ENCODE assay signal across 10 mouse cellular contexts in genomic region chrX:169302271-169303045, GRCm38 (mm10). TPM values are rescaled to one million over a fixed set of nuclear protein-coding genes. Genes with fewer than 3 reads are reported as not detected.
DNase-seq lines count a peak whose midpoint lies in the region; ATAC-seq and TF ChIP-seq lines count a peak whose summit lies in the region.
"Had no signal": no experiment of that assay in that cellular context is flagged by ENCODE, and none has a peak within 500 bp of the region (broad histone marks: within the 10 kb centered on the region; RNA-seq: fewer than 3 reads in every experiment).

No protein-coding gene starts in this region.

- H3K9me3 ChIP-seq in E14TG2a.4 (ENCODE audit: low read length) (no peaks in the 10 kb centered on the region), ES-E14 (ENCODE audit: control insufficient read depth, insufficient read depth, low read depth, low read length) (no peaks in the 10 kb centered on the region)
- H3K9me3 ChIP-seq in liver, embryonic 12.5 days (replicated peaks): no peaks in the 10 kb centered on the region
- H3K9me3 ChIP-seq: embryonic facial prominence, embryonic 12.5 days; limb, embryonic 12.5 days had no signal

- no peaks in the 10 kb centered on the region for H3K36me3 ChIP-seq in E14TG2a.4 (ENCODE audit: insufficient read depth, low read length)
- no peaks in the 10 kb centered on the region for H3K36me3 ChIP-seq in ES-E14 (ENCODE audit: control insufficient read depth, insufficient read depth, low read length, poor library complexity, severe bottlenecking)
- no peaks in the 10 kb centered on the region for H3K36me3 ChIP-seq in liver, embryonic 12.5 days
- H3K36me3 ChIP-seq: embryonic facial prominence, embryonic 12.5 days; limb, embryonic 12.5 days had no signal

- no peaks in the 10 kb centered on the region; the same call in 1 of the 2 replicates for H3K4me1 ChIP-seq in E14TG2a.4 (replicated peaks; ENCODE audit: low read depth, low read length)
- no peaks in the 10 kb centered on the region; a peak in 1 of 4 replicates for H3K4me1 ChIP-seq in ES-E14 (ENCODE audit: control insufficient read depth in 2 of 2, insufficient read depth in 2 of 2, low read length in 2 of 2, poor library complexity in 1 of 2)
- no peaks in the 10 kb centered on the region for H3K4me1 ChIP-seq in liver, embryonic 12.5 days
- H3K4me1 ChIP-seq: embryonic facial prominence, embryonic 12.5 days; limb, embryonic 12.5 days had no signal

- H3K27ac ChIP-seq in ES-E14 (ENCODE audit: insufficient read depth, low read depth, low read length, poor library complexity, severe bottlenecking): no peak overlapping the region
- no peak overlapping the region for H3K27ac ChIP-seq in liver, embryonic 12.5 days
- H3K27ac ChIP-seq: embryonic facial prominence, embryonic 12.5 days; limb, embryonic 12.5 days had no signal

- no peak for TF ChIP-seq CTCF in E14TG2a.4 (conservative IDR thresholded peaks at IDR 0.05; ENCODE audit: low read length)

- ATAC-seq in liver, embryonic 12.5 days: no peak
- ATAC-seq: intestine, embryonic 16.5 days had no signal

- H3K27me3 ChIP-seq in E14TG2a.4 (ENCODE audit: insufficient read depth, low read length): no peaks in the 10 kb centered on the region
- H3K27me3 ChIP-seq in liver, embryonic 12.5 days (replicated peaks): no peaks in the 10 kb centered on the region
- H3K27me3 ChIP-seq: embryonic facial prominence, embryonic 12.5 days had no signal

- H3K4me3 ChIP-seq in E14TG2a.4 (replicated peaks; ENCODE audit: low read length): peak overlapping the region; percentile 48
- peak overlapping the region; percentile 7 to 9; a peak in 1 of 4 replicates for H3K4me3 ChIP-seq in ES-E14 (ENCODE audit: insufficient read depth in 1 of 2, low read depth in 1 of 2, low read length in 2 of 2, poor library complexity in 1 of 2, severe bottlenecking in 1 of 2)
- H3K4me3 ChIP-seq in liver, embryonic 12.5 days: no peak overlapping the region
- H3K4me3 ChIP-seq: embryonic facial prominence, embryonic 12.5 days; limb, embryonic 12.5 days had no signal

- H3K9ac ChIP-seq in ES-E14 (ENCODE audit: insufficient read depth, low read depth, low read length, poor library complexity, severe bottlenecking): no peak overlapping the region
- H3K9ac ChIP-seq in liver, embryonic 12.5 days: no peak overlapping the region
- H3K9ac ChIP-seq: embryonic facial prominence, embryonic 12.5 days; limb, embryonic 12.5 days had no signal

- no peak overlapping the region for H3K4me2 ChIP-seq in liver, embryonic 12.5 days
- H3K4me2 ChIP-seq: embryonic facial prominence, embryonic 12.5 days; limb, embryonic 12.5 days had no signal

- in situ Hi-C loops in ES-E14 (cut with MboI; ENCODE audit: low sequenced_read_pairs in 2 of 2, unreplicated experiment in 2 of 2): no loop called here

- 70% methylated on average over 24 of the region's 26 CpGs for WGBS in liver, embryonic 12.5 days (ENCODE audit: insufficient replicate concordance)

- DNase-seq in ES-E14 (ENCODE audit: low read depth, low spot score): no peak
- peak; percentile 42 to 51 for DNase-seq in gastrocnemius, postnatal 36 days
- DNase-seq in kidney, postnatal 14 days: peak; percentile 12
- DNase-seq in spleen, adult 12 weeks (ENCODE audit: low spot score): no peak
- DNase-seq in urinary bladder, postnatal 10 days (ENCODE audit: low spot score): no peak

- intact Hi-C loops in gastrocnemius, postnatal 36 days (cut with DNase I): no loop called here

TF ChIP-seq in ES-E14, 5 proteins besides CTCF, POLR2A, EP300 and RAD21:
- no peak for TF ChIP-seq MAFK (IDR thresholded peaks at IDR 0.05; ENCODE audit: insufficient read depth, low read depth, low read length)
- no peak for TF ChIP-seq ZC3H11A (IDR thresholded peaks at IDR 0.05; ENCODE audit: borderline replicate concordance, low read depth, low read length)
- TF ChIP-seq ZNF384 (IDR thresholded peaks at IDR 0.05; ENCODE audit: low read depth, low read length): no peak
- no peak for TF ChIP-seq HCFC1 (IDR thresholded peaks at IDR 0.05; ENCODE audit: borderline replicate concordance, insufficient read depth, low read length)
- TF ChIP-seq CHD2 (IDR thresholded peaks at IDR 0.05; ENCODE audit: low read depth, low read length): no peak

RNA-seq across cellular contexts. Expression of gene Hccs, which starts 17.7 kb away (rescaled TPM):
- 14.3 and 20.1 TPM in 2 replicates for total RNA-seq in ES-E14 (2012; rRNA removed)
- total RNA-seq in gastrocnemius, postnatal 36 days (2021): 10 to 100 TPM; 24.9 to 30.2 TPM
- polyA plus RNA-seq in liver, embryonic 12.5 days (2016; fragmentation: Nextera tagmentation; extraction: Ambion mirVana): 24.4 and 25.3 TPM in 2 replicates

Comparison
In these comparisons a context has a peak if more than half of its experiments do, and no peak if none do; other contexts are left out.
1. DNase-seq: peak in gastrocnemius, postnatal 36 days (2 of 2) and kidney, postnatal 14 days (single experiment); none in ES-E14 (single experiment), spleen, adult 12 weeks (single experiment) and urinary bladder, postnatal 10 days (single experiment).